Mouse (Mus musculus): Measurements from ENCODE around the gene Tent4b. TPM values are rescaled to one million over a fixed set of nuclear protein-coding genes. Genes with fewer than 3 reads are reported as not detected.
A peak's percentile ranks its signal among the peaks of the same experiment; 100 is the strongest.

Gene Tent4b
- 5.9 and 6.1 TPM in 2 replicates for polyA plus RNA-seq (2015; fragmentation: Nextera tagmentation; extraction: Ambion mirVana)

DNA sequence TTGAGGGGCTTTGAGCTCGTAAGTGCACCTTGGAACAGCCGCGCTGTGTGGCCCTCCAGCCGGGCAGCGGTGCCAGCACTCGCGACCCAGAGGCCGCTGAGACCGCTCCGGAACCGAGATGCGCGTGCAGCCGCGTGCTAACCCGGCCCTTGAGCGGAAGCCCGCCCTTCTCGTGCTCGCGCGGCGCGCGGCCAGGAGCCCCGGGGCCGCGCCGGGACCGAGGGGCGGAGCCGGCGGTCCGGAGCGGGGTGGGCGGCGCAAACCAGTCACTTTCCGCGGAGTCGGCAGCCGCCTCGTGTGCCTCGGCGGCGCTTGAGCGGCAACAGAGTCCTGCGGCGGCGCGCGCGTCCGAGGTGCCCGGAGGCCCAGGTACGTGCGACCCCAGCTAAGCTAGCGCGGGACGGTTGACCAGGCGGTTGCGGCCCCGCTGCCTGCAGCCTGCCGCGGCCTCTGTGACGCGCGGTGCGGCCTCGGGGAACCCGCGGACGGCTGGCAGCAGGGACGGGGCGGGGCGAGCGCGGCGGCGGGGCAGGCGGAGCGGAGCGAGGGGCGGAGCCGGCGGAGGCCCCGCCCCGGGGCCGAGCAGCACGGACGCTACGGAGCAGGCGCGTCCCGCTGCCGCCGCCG lies at the start of gene Tent4b:
TSS of gene Tent4b (plus strand) at position 269 of the 627 bp plus-strand sequence.
- peak within 1 kb of the TSS; percentile 86 for H3K9ac ChIP-seq (ENCODE audit: low read depth, low read length)
- no peaks in the 10 kb centered on the region for H3K27me3 ChIP-seq (replicated peaks; ENCODE audit: control insufficient read depth, insufficient read depth, low read length)
- peak; percentile 94 for ATAC-seq
- no peaks in the 10 kb centered on the region for H3K36me3 ChIP-seq (ENCODE audit: control insufficient read depth, insufficient read depth)
- H3K9me3 ChIP-seq (ENCODE audit: control insufficient read depth), result no peaks in the 10 kb centered on the region
- H3K4me2 ChIP-seq (replicated peaks; ENCODE audit: low read depth), result peak within 1 kb of the TSS; percentile 93
- under 1% methylated on average over 67 of the region's 97 CpGs for WGBS
- no peak for TF ChIP-seq CTCF (IDR thresholded peaks at IDR 0.05; ENCODE audit: low read depth)
- peak within 1 kb of the TSS; percentile 96 for H3K27ac ChIP-seq (ENCODE audit: low read depth, low read length)
- H3K4me1 ChIP-seq (replicated peaks; ENCODE audit: control insufficient read depth, insufficient read depth, low read length), result 0 out of 2 replicates have a peak, but pooled peaks cover 8% of the 10 kb centered on the region
- H3K4me3 ChIP-seq (ENCODE audit: low read depth, low read length), result peak within 1 kb of the TSS; percentile 86

DNA sequence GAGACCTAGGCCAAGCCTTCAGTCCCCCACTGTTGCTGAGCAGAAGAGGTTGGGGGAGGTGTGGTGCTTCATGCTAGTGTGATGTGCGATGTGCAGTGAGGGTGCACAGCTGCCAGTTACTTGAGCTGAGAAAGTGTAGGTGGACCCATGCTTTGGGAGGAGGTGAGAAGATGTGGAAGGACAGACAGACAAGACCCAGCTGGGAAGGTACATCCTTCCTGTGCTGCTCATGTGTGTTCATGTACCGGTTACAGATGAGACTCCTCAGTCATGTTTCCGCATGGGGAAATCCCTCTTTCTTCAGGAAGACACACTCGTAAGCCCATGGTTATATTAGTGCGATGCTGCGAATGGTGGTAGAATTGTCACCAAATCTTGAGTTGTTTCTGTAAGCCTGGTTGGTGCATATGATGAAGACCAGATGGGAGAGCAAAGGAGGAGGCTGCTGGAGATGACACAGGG lies 48.1 kb upstream of the Tent4b start:
- ATAC-seq, result no peak
- H3K9me3 ChIP-seq (ENCODE audit: control insufficient read depth), result no peaks in the 10 kb centered on the region
- H3K9ac ChIP-seq (ENCODE audit: low read depth, low read length), result no peak overlapping the region
- H3K27ac ChIP-seq (ENCODE audit: low read depth, low read length), result no peak overlapping the region
- no peaks in the 10 kb centered on the region for H3K27me3 ChIP-seq (replicated peaks; ENCODE audit: control insufficient read depth, insufficient read depth, low read length)
- H3K4me1 ChIP-seq (replicated peaks; ENCODE audit: control insufficient read depth, insufficient read depth, low read length), result no peaks in the 10 kb centered on the region
- H3K4me2 ChIP-seq (replicated peaks; ENCODE audit: low read depth), result no peak overlapping the region
- WGBS, result 95% methylated on average over 6 of the region's 6 CpGs
- H3K4me3 ChIP-seq (ENCODE audit: low read depth, low read length), result no peak overlapping the region
- TF ChIP-seq CTCF (IDR thresholded peaks at IDR 0.05; ENCODE audit: low read depth), result no peak
- peaks cover 56% of the 10 kb centered on the region for H3K36me3 ChIP-seq (ENCODE audit: control insufficient read depth, insufficient read depth)

DNA sequence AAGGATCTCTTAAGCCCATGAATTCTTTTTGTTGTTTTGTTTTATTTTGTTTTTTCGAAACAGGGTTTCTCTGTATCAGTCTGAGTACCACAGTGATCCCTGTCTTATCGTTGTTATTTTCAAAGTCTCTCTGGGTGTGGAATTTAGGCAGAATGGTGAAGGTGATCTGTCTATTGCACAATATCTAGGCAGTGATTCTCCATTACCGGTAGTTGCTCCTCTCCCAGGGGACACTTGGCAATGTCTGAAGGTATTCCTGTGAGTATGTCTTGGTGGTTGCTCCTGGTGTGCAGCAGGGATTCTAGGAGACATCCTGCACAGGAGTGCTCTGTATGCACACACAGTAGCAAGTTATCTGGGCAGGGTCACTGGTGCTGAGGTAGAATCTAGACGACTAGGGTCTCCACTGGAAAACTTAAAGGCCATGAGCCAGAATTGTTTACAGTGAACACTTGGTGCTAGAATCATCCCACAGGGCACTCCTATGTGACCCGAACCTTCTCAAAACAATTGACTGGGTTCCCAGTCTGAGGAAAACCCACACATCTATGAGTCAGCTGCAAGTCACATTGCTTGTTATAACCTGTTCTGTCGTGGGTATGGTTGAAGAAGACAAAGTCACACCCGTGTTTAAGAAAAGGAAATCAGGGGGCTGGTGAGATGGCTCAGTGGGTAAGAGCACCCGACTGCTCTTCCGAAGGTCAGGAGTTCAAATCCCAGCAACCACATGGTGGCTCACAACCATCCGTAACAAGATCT lies 38.6 kb upstream of the Tent4b start:
- H3K4me1 ChIP-seq (replicated peaks; ENCODE audit: control insufficient read depth, insufficient read depth, low read length), result no peaks in the 10 kb centered on the region
- no peak for TF ChIP-seq CTCF (IDR thresholded peaks at IDR 0.05; ENCODE audit: low read depth)
- H3K36me3 ChIP-seq (ENCODE audit: control insufficient read depth, insufficient read depth), result peaks cover 57% of the 10 kb centered on the region
- no peak overlapping the region for H3K4me3 ChIP-seq (ENCODE audit: low read depth, low read length)
- no peaks in the 10 kb centered on the region for H3K9me3 ChIP-seq (ENCODE audit: control insufficient read depth)
- ATAC-seq, result no peak
- H3K4me2 ChIP-seq (replicated peaks; ENCODE audit: low read depth), result no peak overlapping the region
- WGBS, result 84% methylated on average over 9 of the region's 10 CpGs
- no peak overlapping the region for H3K27ac ChIP-seq (ENCODE audit: low read depth, low read length)
- no peak overlapping the region for H3K9ac ChIP-seq (ENCODE audit: low read depth, low read length)
- no peaks in the 10 kb centered on the region for H3K27me3 ChIP-seq (replicated peaks; ENCODE audit: control insufficient read depth, insufficient read depth, low read length)

DNA sequence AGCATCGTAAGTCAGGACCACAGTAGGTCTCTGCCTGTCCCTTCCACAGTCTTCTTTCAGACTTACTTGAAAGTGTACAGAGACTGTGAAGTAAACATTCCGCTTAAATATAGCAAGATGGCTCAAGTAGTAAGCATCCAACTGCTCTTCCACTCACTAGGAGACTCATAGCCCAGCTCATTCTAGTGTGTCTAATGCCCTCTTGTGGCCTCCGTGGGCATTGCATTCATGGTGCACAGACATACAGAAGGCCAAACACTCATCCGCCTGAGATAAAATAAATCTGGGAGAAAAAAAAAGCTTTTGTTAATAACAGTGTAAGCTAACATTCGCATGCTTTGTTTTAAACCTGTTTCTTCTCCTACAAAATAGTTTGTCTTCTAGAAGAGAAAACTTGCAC lies 37.6 kb upstream of the Tent4b start:
- no peak overlapping the region for H3K4me2 ChIP-seq (replicated peaks; ENCODE audit: low read depth)
- ATAC-seq, result no peak
- H3K27me3 ChIP-seq (replicated peaks; ENCODE audit: control insufficient read depth, insufficient read depth, low read length), result no peaks in the 10 kb centered on the region
- H3K4me1 ChIP-seq (replicated peaks; ENCODE audit: control insufficient read depth, insufficient read depth, low read length), result no peaks in the 10 kb centered on the region
- peaks cover 53% of the 10 kb centered on the region for H3K36me3 ChIP-seq (ENCODE audit: control insufficient read depth, insufficient read depth)
- no peak overlapping the region for H3K4me3 ChIP-seq (ENCODE audit: low read depth, low read length)
- H3K9ac ChIP-seq (ENCODE audit: low read depth, low read length), result no peak overlapping the region
- no peaks in the 10 kb centered on the region for H3K9me3 ChIP-seq (ENCODE audit: control insufficient read depth)
- no peak overlapping the region for H3K27ac ChIP-seq (ENCODE audit: low read depth, low read length)
- peak; percentile 83 for TF ChIP-seq CTCF (IDR thresholded peaks at IDR 0.05; ENCODE audit: low read depth)
- WGBS, result 76% methylated on average over 5 of the region's 5 CpGs

DNA sequence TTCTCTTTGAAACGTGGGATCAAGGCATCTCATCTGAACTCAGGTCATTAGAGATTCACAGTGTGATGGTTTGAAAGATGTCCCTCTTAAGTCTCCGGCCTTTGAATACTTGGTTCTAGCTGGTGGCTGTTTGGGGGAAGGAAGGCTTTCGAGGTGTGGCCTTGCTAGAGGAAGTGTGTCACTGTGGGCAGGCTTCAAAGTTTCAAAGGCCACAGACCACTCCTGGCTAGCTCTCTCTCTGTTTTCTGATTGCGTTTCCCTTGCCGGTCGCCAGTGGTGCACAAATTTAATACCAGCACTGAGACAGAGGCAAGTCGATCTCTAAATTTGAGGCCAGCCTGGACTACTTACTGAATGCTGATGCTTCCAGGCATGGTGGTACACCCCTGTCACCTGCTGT lies 23.7 kb upstream of the Tent4b start:
- no peaks in the 10 kb centered on the region for H3K4me1 ChIP-seq (replicated peaks; ENCODE audit: control insufficient read depth, insufficient read depth, low read length)
- H3K27me3 ChIP-seq (replicated peaks; ENCODE audit: control insufficient read depth, insufficient read depth, low read length), result no peaks in the 10 kb centered on the region
- no peaks in the 10 kb centered on the region for H3K9me3 ChIP-seq (ENCODE audit: control insufficient read depth)
- H3K27ac ChIP-seq (ENCODE audit: low read depth, low read length), result no peak overlapping the region
- peaks cover 5% of the 10 kb centered on the region for H3K36me3 ChIP-seq (ENCODE audit: control insufficient read depth, insufficient read depth)
- TF ChIP-seq CTCF (IDR thresholded peaks at IDR 0.05; ENCODE audit: low read depth), result no peak
- 81% methylated on average over 7 of the region's 7 CpGs for WGBS
- no peak overlapping the region for H3K9ac ChIP-seq (ENCODE audit: low read depth, low read length)
- H3K4me2 ChIP-seq (replicated peaks; ENCODE audit: low read depth), result no peak overlapping the region
- H3K4me3 ChIP-seq (ENCODE audit: low read depth, low read length), result no peak overlapping the region
- ATAC-seq, result no peak

DNA sequence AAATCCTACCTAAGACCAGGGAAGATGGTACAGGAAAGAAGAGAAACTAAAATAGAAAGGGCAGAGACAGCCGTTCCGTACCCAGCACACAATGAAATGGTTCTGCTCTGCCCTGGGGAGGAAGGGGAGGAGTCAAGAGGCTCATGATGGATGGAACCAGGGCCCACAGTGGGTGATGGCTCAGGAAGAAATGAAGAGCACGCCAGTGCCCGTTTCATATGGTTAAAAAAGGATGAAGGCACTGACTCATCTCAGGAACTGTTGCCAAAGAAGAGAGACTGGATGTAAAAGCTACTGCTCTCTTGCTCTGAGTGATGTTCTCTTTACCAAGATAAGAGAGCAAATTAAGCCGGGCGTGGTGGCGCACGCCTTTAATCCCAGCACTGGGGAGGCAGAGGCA lies 21.7 kb upstream of the Tent4b start:
- 88% methylated on average over 8 of the region's 8 CpGs for WGBS
- Histone ChIP-seq H3K27me3 (replicated peaks; ENCODE audit: control insufficient read depth, insufficient read depth, low read length) (no peaks in the 10 kb centered on the region), H3K9me3 (ENCODE audit: control insufficient read depth) (no peaks in the 10 kb centered on the region), H3K4me3 (ENCODE audit: low read depth, low read length) (no peak overlapping the region), H3K27ac (ENCODE audit: low read depth, low read length) (no peak overlapping the region), H3K4me1 (replicated peaks; ENCODE audit: control insufficient read depth, insufficient read depth, low read length) (no peaks in the 10 kb centered on the region), H3K36me3 (ENCODE audit: control insufficient read depth, insufficient read depth) (no peaks in the 10 kb centered on the region), H3K9ac (ENCODE audit: low read depth, low read length) (no peak overlapping the region), H3K4me2 (replicated peaks; ENCODE audit: low read depth) (no peak overlapping the region)
- no peak for ATAC-seq
- TF ChIP-seq CTCF (IDR thresholded peaks at IDR 0.05; ENCODE audit: low read depth), result no peak
